In the genomic region with DNA sequence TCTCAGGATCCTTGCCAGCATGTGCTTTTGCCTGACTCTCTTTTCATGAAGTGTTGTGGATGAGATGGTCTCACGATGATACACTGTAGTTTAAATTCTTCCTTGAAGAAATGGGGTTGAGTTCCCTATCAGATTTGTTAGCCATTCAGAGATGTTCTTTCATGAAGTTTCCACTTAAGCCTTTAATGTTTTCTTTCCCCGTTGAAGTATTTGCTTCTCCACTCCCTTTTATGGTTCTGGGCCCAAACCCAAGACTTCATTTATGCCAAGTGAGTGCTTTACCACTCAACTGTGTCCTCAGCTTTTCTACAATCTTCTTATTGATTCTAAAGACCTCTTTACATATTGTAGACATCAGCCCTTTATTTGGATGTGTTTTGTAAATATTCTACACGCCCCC, we compare ENCODE assay signal across 23 mouse cellular contexts.
DNase-seq lines count a peak whose midpoint lies in the region; ATAC-seq and TF ChIP-seq lines count a peak whose summit lies in the region.
"Had no signal": no experiment of that assay in that cellular context is flagged by ENCODE, and none has a peak within 500 bp of the region (broad histone marks: within the 10 kb centered on the region; RNA-seq: fewer than 3 reads in every experiment).

No protein-coding gene starts in this region.

- no peak for TF ChIP-seq POLR2A in spleen, adult 2 months (IDR thresholded peaks at IDR 0.05; ENCODE audit: low read depth, low read length)

- no peaks in the 10 kb centered on the region for H3K9me3 ChIP-seq in liver, embryonic 12.5 days (replicated peaks)
- no peaks in the 10 kb centered on the region for H3K9me3 ChIP-seq in lung, postnatal 0 days (ENCODE audit: low read length)
- H3K9me3 ChIP-seq: embryonic facial prominence, embryonic 10.5 days; forebrain, embryonic 10.5 days; G1E; heart, embryonic 13.5 days; hindbrain, embryonic 12.5 days had no signal

- no peaks in the 10 kb centered on the region for H3K27me3 ChIP-seq in liver, embryonic 12.5 days (replicated peaks)
- H3K27me3 ChIP-seq in spleen, adult 2 months (ENCODE audit: control insufficient read depth, insufficient read depth, low read length), result no peaks in the 10 kb centered on the region
- H3K27me3 ChIP-seq in lung, postnatal 0 days (replicated peaks; ENCODE audit: insufficient read depth, low read length), result no peaks in the 10 kb centered on the region
- H3K27me3 ChIP-seq: heart, embryonic 13.5 days; hindbrain, embryonic 12.5 days had no signal

- no peak for DNase-seq in liver
- no peak for DNase-seq in spleen, adult 2 months (ENCODE audit: low read depth in 1 of 2, low spot score in 2 of 2)
- DNase-seq in spleen, postnatal 4 days (ENCODE audit: low spot score in 2 of 2), result no peak
- peak; percentile 86 for DNase-seq in lung, postnatal 0 days (ENCODE audit: low spot score)
- DNase-seq in lung, postnatal 36 days, result peak; percentile 81
- no peak for DNase-seq in right cerebral cortex, postnatal 25 days
- DNase-seq: adrenal gland, postnatal 25 days; B cell, adult 2 months; cerebellum, adult 18-20 months; cerebellum, postnatal 10 days; gastrocnemius, postnatal 36 days; heart, adult 11 months; heart, postnatal 4 days had no signal

- no peak for ATAC-seq in liver, embryonic 12.5 days
- peak; percentile 40 for ATAC-seq in lung, postnatal 0 days
- ATAC-seq in monocyte, adult 5-6 weeks (replicated peaks; ENCODE audit: insufficient number of reproducible peaks, low FRiP score, low TSS enrichment, poor library complexity, severe bottlenecking), result no peak
- ATAC-seq: CD4-positive, CD25-positive, alpha-beta regulatory T cell, adult 4 months; forebrain, embryonic 14.5 days had no signal

- no peak for TF ChIP-seq CTCF in spleen, adult 2 months (IDR thresholded peaks at IDR 0.05; ENCODE audit: extremely low read depth, insufficient read depth, insufficient read length, insufficient replicate concordance)
- no peak for TF ChIP-seq CTCF in lung, postnatal 0 days (IDR thresholded peaks at IDR 0.05)

- H3K36me3 ChIP-seq in liver, embryonic 12.5 days, result no peaks in the 10 kb centered on the region
- no peaks in the 10 kb centered on the region for H3K36me3 ChIP-seq in spleen, adult 2 months (ENCODE audit: control insufficient read depth, insufficient read depth, low read length)
- no peaks in the 10 kb centered on the region for H3K36me3 ChIP-seq in lung, postnatal 0 days (ENCODE audit: insufficient read depth, low read length)
- H3K36me3 ChIP-seq: embryonic facial prominence, embryonic 10.5 days; forebrain, embryonic 10.5 days; G1E; heart, embryonic 13.5 days; hindbrain, embryonic 12.5 days had no signal

- H3K4me3 ChIP-seq in liver, embryonic 12.5 days, result no peak overlapping the region
- no peak overlapping the region for H3K4me3 ChIP-seq in spleen, adult 2 months (ENCODE audit: extremely low read depth, insufficient read depth, insufficient read length)
- no peak overlapping the region for H3K4me3 ChIP-seq in lung, postnatal 0 days (ENCODE audit: low read depth, low read length)
- H3K4me3 ChIP-seq: embryonic facial prominence, embryonic 10.5 days; erythroblast, embryonic 14.5 days; forebrain, embryonic 10.5 days; heart, embryonic 13.5 days; hindbrain, embryonic 12.5 days had no signal

- no peak overlapping the region for H3K9ac ChIP-seq in liver, embryonic 12.5 days
- H3K9ac ChIP-seq in lung, postnatal 0 days (replicated peaks; ENCODE audit: low read depth), result no peak overlapping the region
- H3K9ac ChIP-seq: heart, embryonic 13.5 days; hindbrain, embryonic 12.5 days had no signal

- no peak overlapping the region for H3K4me2 ChIP-seq in liver, embryonic 12.5 days
- no peak overlapping the region for H3K4me2 ChIP-seq in lung, postnatal 0 days (replicated peaks; ENCODE audit: low read depth, low read length)
- H3K4me2 ChIP-seq: heart, embryonic 13.5 days; hindbrain, embryonic 12.5 days had no signal

- peak; percentile 73 for TF ChIP-seq EP300 in lung, postnatal 0 days (IDR thresholded peaks at IDR 0.05)

- H3K27ac ChIP-seq in liver, embryonic 12.5 days, result peak overlapping the region; percentile 85
- H3K27ac ChIP-seq in spleen, adult 2 months (ENCODE audit: insufficient read depth, low read length), result peak overlapping the region; percentile 98
- H3K27ac ChIP-seq in lung, postnatal 0 days (ENCODE audit: low read length), result no peak overlapping the region
- H3K27ac ChIP-seq: embryonic facial prominence, embryonic 10.5 days; forebrain, embryonic 10.5 days; heart, embryonic 13.5 days; hindbrain, embryonic 12.5 days had no signal

- WGBS in liver, embryonic 12.5 days (ENCODE audit: insufficient replicate concordance), result 85% methylated on average over 3 of the region's 3 CpGs
- WGBS in spleen, adult 2 months, result 66% methylated on average over 3 of the region's 3 CpGs
- WGBS in lung, postnatal 0 days, result 43% methylated on average over 3 of the region's 3 CpGs

- peaks cover 74% of the 10 kb centered on the region for H3K4me1 ChIP-seq in liver, embryonic 12.5 days
- peaks cover 36% of the 10 kb centered on the region; the same call in 1 of the 2 replicates for H3K4me1 ChIP-seq in spleen, adult 2 months (ENCODE audit: control insufficient read depth, insufficient read depth, insufficient read length)
- no peaks in the 10 kb centered on the region for H3K4me1 ChIP-seq in lung, postnatal 0 days (ENCODE audit: insufficient read depth, low read depth, low read length)
- H3K4me1 ChIP-seq: embryonic facial prominence, embryonic 10.5 days; forebrain, embryonic 10.5 days; hindbrain, embryonic 12.5 days had no signal

Comparison
In these comparisons a context has a peak if more than half of its experiments do, and no peak if none do; other contexts are left out.
1. DNase-seq: peak in lung, postnatal 0 days (single experiment) and lung, postnatal 36 days (single experiment); none in liver (single experiment), spleen, adult 2 months (0 of 2), spleen, postnatal 4 days (0 of 2) and right cerebral cortex, postnatal 25 days (single experiment).